Mouse (Mus musculus): ENCODE data around the gene Erlec1.

The Erlec1 gene

DNA sequence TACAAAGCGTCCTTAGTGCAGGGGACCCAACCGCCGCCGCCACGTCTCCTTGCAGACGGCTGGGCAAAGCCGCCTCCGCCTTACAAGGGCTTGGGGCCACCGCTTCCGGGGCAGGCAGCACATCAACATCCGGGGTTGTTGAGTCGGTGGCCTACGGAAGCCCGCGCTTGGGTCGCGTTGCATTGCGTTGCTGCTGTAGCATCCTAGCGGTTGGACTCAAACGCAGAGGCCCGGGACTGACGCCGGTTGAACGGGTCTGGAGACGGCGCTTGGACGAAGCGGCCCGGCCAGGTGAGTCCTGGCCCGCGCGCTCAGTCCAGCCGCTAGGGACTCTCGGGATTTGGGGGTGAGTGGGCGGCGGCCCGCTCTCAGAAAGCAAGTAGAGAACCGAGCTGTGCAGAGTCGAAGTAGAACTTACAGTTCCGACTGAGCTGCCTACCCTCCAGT is at the start of gene Erlec1:
Gene Erlec1 (minus strand): TSS at position 57 of the 447 bp plus-strand sequence.
- DNase-seq (ENCODE audit: low spot score in 2 of 2): peak; percentile 94 to 95

DNA sequence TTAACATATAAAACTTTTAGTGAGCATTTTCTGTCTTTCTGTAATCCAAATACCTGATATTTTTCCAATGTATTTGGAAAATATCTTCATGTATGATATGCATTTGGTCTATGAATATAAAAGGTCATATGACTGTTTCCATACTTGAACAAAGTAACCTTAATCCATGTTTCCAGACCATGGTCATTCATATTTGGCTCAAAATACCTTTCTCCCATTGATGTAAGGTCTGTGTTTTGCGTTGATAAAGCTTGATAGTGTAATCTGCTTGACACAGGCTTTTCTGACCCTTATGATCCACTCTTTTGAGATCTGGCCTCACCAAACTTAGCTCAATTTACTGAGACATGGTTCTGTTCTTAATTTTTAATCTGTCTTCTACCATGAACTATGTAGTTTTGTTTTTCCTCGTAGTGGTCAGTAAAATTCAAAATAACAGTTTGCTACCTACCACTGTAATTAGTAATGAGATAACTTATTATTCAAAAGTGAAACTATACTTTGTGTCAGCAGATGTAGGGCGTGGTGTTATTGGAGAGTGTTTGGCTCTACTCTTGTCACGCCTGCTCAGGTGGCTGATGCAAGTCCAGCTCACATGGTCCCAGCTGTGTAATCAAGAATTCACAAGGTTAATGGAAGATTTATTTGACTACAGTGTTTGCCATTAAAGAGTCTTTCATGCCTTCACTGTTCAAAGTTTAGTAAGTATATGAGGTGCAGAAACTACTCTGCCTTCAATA is 47.2 kb upstream of the Erlec1 start:
- DNase-seq (ENCODE audit: low spot score in 2 of 2): no peak

GRCm38 (mm10) chr11:31000028-31000427 is 45.9 kb upstream of the Erlec1 start:
- no peak for DNase-seq (ENCODE audit: low spot score in 2 of 2)

DNA sequence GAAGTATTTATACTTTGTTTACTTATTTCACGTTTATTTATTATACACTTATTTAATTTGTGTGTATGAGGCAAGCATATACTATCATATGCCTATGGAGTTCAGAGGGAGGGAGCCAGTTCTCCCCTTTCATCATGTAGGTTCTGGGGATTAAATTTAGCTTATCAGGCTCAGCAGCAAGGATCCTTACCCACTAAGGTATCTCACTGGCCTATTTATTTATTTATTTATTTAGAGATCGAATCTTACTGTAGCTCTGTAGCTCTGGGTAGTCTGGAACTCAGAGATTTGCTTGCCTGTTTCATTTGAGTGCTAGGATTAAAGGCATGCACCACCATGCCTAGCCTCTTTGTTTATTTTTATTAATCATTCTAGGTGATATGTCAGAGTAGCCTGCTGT is 44.6 kb upstream of the Erlec1 start:
- DNase-seq (ENCODE audit: low spot score in 2 of 2): no peak

DNA sequence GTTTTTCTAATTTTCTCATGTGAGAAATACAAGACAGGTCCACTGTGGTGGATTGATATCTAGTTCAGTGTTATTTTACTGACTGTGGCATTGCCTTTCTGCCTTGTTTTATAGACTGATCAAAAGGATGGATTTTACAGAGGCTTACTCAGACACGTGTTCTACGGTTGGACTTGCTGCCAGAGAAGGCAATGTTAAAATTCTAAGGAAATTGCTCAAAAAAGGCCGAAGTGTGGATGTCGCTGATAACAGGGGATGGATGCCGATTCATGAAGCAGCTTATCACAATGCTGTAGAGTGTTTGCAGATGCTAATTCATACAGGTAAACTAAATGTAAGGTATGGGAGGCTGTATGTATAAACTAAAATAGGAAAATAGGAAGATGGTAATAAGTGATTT is 44.1 kb upstream of the Erlec1 start:
- DNase-seq (ENCODE audit: low spot score in 2 of 2): no peak

DNA sequence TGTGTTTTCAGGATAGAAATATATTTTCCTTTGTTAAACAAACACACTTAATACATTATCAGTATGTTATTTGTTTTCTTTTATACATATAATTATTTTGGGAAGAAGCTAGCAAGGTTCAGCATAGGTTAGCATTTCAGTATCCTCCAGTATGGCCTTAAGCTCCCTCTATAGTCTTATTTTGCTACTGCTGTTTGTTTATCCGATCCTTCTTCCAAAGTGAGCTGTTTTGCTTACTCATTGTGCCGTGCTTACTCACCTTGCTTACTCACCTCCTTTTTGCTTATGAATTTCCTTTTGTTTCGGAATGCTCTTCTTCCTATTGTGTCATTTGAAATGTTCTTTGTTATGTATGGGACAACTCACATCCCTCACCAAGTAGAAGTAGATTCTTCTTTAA is 42.5 kb upstream of the Erlec1 start:
- DNase-seq (ENCODE audit: low spot score in 2 of 2): no peak

DNA sequence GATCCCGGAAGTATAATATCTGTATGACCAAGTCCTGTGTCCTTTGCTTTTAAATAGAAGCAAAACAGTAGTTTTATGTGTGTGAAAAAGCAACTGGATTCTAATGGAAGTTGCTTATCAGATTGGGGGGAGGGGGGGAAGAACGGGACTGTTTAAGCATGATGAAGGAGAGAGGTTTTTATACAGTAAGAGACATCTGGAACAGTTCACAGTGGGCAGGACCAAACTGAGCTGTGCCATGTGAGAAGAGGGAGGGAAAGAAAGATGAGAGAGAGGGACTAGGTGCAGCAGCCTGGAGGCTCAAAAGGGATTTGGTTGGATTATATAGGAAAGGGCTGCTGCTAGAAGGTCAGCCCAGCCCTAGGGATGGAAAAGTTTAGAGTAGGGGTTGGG is 32.5 kb upstream of the Erlec1 start:
- DNase-seq (ENCODE audit: low spot score in 2 of 2): no peak

DNA sequence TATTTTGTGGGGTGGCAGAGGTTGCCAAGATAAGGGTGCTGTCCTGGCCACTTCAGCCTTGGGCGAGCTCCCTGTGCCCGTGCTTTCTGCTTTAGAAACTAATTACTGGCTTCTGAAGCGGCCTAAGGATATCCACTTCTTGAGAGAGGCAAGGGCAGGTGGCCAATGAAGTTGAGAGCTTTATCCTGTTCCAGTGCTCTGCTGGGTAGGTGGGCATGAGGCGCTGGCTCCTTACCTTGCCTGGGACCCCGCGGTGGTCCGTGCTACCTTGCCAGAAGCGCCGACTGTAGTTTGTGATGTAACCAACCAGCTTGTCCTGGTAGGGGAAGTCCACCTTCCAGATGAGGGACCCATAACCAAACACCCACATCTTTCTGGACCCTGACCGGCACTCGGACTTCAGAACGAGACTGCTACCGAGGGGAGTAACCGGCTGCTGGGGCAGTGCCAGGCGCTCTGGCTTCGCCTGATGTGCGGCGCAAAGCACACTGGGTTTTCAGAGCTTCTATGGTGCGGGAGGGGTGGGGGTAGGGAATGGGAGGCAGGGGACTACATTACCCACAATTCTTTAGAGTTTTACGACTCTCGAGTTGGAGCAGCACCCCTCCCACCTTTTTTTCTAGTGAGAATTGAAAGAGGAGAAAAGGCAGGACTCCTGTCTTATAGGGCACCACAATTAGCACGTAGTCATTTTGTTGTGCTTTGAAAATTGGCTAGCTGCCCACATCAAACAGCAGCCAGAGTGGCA is 31.9 kb upstream of the Erlec1 start, which contains the start of gene Chac2:
Gene Chac2 (minus strand): TSS at position 474 of the 748 bp plus-strand sequence.
- peak; percentile 93 to 94 for DNase-seq (ENCODE audit: low spot score in 2 of 2)

DNA sequence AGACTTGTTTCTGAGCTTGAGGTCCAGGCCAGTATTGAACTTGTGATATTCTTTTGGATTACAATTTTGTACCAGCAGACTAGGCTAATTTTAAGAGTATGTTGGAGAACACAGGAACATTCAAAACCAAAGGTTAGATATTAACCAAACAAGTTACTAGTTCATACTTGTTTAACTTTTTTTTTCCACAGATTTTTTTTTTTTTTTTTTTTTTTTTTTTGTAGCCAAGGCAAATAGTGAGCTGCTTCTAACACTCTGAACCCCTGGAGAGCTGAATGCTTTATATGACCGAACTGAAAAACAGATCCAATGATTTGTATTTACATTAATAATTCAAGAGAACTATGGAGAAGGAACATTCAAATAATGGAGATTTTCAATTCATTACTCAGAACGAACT is 31.1 kb upstream of the Erlec1 start:
- DNase-seq (ENCODE audit: low spot score in 2 of 2): no peak

DNA sequence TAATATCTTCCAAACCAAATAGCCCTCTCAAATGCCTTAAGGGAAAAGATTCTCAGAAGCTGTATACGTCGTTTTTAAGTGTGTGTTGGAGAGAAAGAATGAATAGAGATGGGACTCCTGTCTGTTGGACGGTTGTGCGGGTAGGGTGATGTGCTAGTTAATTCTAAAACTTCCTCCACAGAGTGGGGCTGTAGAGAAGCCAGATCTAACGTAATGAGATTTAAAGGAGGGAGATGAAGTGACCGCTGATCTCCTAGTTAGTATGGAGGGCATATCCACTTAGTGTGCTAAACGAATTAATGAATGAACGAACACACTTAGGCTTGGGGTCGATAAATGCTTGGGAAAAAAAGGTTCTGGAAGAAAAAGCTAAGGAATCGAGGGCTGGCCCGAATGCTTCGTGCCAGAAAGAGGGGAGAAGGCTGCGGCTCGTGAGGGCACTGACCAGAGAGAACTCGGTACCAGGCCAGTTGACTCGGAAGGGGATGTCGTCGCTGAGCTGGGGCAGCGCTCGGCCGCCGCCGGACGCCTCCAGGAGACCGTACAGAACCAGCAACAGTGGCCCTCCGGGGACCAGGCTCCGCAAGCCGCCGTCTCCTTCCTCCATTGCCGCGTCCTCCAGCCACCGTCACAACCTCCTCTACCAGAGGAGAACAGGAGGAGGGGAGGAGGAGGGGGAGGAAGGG is 523 bp downstream of the Erlec1 start:
- DNase-seq (ENCODE audit: low spot score in 2 of 2): peak; percentile 41 to 52

GRCm38 (mm10) chr11:30952829-30953228 is 1.3 kb downstream of the Erlec1 start:
- DNase-seq (ENCODE audit: low spot score in 2 of 2): no peak

DNA sequence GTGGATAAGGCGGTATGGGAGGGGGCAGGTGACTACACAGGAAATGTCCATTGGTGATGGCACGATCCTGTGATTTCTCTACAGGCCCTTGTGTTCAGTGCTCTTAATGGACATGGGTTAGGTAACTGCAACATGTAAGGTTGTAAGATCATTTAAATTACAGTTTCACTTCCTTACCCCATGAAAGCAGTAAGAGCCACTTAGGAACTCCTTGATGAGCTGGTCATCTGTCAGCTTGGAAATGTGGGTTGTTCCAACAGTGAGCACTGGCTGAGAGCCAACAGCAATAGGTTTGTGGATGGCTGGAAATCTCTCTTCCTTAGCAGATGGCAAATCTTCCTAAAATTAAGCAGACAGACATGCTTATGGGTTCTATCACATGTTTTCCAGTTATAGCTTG is 10.6 kb downstream of the Erlec1 start:
- DNase-seq (ENCODE audit: low spot score in 2 of 2): peak in 1 of 2 experiments; percentile 29

- no peak for DNase-seq (ENCODE audit: low spot score in 2 of 2)
Measured at GRCm38 (mm10) chr11:30928498-30928897, 25.6 kb downstream of the Erlec1 start.

DNA sequence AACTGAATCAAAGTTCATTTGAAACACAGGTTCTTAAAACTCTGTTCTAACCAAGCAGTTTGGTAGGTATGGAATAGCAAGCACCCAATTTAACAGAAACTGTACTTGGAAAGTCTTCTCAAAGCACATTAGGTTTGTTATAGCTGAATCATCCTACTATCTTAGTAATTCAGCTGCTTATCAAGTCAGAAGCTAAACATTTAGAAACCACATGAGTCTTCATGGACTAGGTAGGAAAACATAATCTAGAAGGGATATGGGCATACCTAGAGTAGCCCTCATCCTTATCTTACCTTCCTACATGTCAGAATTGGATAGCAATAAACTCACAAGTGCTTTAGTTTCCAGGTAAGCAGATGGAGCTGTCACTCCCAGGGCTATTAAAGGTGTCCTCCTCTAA is 26.1 kb downstream of the Erlec1 start:
- no peak for DNase-seq (ENCODE audit: low spot score in 2 of 2)

GRCm38 (mm10) chr11:30923283-30923682 is 30.9 kb downstream of the Erlec1 start:
- no peak for DNase-seq (ENCODE audit: low spot score in 2 of 2)

- no peak for DNase-seq (ENCODE audit: low spot score in 2 of 2)
Measured at GRCm38 (mm10) chr11:30920641-30921040, 33.5 kb downstream of the Erlec1 start.

DNA sequence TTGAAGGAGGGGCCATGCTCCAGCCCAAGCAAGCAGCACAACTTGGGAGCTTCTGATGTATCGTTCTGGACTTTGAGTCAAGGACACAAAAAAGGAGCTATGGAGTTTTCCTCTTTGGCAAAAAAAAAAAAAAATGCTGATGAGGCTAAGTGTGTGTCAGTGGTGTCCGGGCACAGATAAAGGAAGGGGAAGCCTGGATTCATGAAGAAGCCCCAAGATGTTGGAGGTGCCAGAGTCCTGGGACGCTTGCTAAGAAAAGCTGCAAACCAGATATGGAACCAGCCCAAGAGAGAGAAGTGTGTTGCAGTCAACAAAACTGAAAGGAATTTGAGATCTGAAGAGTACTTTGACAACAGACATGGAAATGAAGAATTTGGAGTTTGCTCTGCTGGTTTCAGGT is 41.8 kb downstream of the Erlec1 start:
- DNase-seq (ENCODE audit: low spot score in 2 of 2): no peak

GRCm38 (mm10) chr11:30899312-30899711 is 54.8 kb downstream of the Erlec1 start:
- DNase-seq (ENCODE audit: low spot score in 2 of 2): no peak

DNA sequence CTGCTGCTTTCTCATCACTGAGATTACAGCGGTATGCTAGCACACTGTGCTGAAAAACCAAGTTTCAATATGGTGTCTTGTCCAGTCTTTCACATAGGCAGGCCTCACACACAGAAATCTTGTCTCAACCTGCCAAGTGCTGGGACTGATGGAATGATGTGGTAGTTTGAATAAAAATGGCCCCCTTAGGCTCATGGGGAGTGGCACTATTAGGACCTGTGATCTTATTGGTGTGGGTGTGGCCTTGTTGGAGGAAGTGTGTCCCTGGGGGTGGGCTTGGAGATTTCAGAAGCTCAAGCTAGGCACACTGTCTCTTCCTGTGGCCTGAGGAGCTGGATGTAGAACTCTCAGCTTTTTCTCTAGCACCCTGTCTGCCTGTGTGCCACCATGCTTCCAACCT is 57.9 kb downstream of the Erlec1 start:
- DNase-seq (ENCODE audit: low spot score in 2 of 2): no peak

GRCm38 (mm10) chr11:30888153-30888552 is 66.0 kb downstream of the Erlec1 start:
- no peak for DNase-seq (ENCODE audit: low spot score in 2 of 2)

DNA sequence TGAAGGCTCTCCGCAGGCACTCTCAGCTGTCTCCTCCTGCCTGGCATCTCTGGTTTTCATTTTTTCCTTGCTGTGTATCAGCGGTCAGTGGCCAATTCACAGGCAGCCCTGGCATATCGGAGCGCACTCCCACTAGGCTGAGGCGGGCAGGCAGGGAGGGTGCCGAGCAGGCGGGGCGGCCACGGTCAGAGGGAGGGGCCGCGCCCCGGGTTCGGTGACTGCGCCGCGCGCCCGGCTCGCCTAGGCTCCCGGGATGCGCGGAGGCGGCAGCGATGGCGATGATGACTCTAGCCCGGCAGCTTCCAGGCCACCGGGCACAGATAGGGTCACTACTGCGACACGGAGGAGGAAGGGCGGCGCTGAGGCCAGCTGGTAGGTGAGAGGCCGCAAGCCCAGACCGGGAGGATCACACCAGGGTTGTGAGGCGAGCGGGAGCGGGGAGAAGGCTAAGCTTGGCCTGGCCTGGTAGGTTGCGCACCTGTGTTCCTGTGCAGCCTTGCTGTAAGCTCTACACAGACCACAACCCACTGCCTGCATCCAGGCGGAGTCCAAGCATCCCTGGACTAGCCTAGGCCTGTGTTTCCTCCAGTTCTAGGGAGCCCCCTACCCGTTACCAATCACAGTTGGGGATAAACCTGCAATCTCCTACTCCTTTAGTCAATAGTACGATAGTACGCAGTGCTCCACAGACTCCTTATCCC is 68.8 kb downstream of the Erlec1 start, which contains the start of the genes Gpr75 and Asb3:
Gene Gpr75 (plus strand): TSS at position 188 of the 701 bp plus-strand sequence.
Gene Asb3 (plus strand): TSS at position 246 of the 701 bp plus-strand sequence.
- DNase-seq (ENCODE audit: low spot score in 2 of 2): peak; percentile 72 to 74
